Mouse (Mus musculus) embryo, embryonic 10.5 days (tissue): ENCODE results near the gene Tsc2.

Source experiments
- DNase-seq: peaks from one replicate; pipeline ENCODE4 v3.0.0-alpha.2; 2015; ENCODE audit warnings: low spot score

Gene Tsc2

DNA sequence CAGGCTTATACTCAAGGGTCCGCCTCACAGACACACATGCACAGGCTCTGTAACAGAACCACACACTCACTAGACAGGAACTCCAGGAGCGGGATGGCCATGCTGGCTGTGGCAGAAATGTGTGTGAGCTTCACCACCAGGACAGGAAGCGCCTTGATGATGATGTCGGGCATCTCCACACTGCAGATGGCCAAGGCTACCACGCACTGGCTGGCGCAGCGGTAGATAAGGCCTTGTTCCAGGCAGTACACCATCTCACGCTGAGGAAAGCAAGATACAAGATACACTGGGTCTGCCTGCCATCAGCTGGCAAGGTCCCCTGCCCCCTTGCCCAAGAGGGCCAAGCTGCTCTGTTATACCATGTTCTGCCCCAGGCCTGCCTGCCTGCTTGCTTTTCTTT lies 23.6 kb downstream of the Tsc2 start:
- no peak for DNase-seq

- no peak for DNase-seq
Observed at GRCm38 (mm10) chr17:24608370-24608769, 24.1 kb downstream of the Tsc2 start.

DNA sequence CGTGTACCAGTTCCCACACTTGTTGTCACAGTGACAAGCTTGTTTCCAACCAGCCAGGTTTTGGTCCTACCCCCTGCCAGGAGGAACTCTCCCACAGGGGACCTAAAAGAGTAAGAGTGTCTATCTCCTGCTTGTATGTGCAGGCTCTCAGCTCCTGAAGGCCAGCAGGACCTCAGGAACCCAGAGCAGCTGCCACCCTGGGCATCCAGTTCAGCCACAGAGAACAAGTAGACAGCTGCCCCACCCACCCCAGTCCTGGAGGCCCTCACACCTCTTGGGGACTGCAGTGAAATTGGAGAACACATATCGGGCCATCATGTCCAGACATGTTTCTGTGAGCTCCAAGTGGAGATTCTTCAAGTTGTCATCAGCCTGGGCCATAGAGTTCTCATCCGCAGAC lies 27.9 kb downstream of the Tsc2 start:
- no peak for DNase-seq

- no peak for DNase-seq
Observed at GRCm38 (mm10) chr17:24603961-24604360, 28.5 kb downstream of the Tsc2 start.

DNA sequence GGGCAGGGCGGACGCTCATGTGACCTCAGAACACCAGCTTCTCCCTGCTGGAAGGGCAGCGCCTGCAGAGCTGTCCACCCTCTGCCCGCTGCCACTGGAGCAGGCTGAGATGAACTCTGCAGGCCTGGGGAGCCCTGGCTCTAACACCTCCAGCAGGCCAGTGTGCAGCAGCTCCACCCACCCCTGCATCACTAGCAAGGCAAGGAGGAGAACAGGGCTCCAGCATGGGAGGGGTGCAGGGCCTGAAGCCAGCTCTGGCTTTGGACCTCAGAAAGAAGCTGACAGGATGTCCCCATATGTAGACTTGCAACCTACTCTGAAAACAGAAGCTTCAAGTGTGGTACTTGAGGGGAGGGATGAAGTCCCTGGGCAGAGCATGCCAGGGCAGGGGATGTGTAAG lies 31.9 kb downstream of the Tsc2 start:
- no peak for DNase-seq

GRCm38 (mm10) chr17:24597989-24598388 lies 34.4 kb downstream of the Tsc2 start:
- no peak for DNase-seq

- no peak for DNase-seq
Observed at GRCm38 (mm10) chr17:24596471-24597183, 35.8 kb downstream of the Tsc2 start.

DNA sequence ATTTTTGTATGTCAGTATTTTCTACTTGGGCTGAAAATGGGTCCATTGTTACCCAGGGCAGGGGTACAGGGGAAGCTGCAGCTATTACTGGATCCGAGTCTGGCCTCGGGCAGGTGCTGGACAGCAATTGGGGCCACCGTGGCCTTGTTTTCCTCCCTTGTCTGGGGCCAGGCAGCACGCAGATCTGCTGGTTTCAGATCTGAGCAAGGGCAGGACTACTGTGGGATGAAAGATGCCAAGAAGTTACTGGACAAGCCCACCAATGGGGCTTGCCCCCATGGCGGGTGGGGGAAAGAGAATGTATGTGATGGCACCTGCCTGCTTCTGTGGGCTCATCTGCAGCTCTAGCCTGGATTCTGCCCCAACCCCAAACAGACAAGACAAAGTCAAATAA lies 36.4 kb downstream of the Tsc2 start:
- no peak for DNase-seq

- DNase-seq: peak; percentile 7
Observed at GRCm38 (mm10) chr17:24595126-24596072, 37.0 kb downstream of the Tsc2 start.

GRCm38 (mm10) chr17:24593992-24594890 lies 38.2 kb downstream of the Tsc2 start:
- DNase-seq: no peak

- no peak for DNase-seq
Observed at GRCm38 (mm10) chr17:24593248-24593647, 39.2 kb downstream of the Tsc2 start.

DNA sequence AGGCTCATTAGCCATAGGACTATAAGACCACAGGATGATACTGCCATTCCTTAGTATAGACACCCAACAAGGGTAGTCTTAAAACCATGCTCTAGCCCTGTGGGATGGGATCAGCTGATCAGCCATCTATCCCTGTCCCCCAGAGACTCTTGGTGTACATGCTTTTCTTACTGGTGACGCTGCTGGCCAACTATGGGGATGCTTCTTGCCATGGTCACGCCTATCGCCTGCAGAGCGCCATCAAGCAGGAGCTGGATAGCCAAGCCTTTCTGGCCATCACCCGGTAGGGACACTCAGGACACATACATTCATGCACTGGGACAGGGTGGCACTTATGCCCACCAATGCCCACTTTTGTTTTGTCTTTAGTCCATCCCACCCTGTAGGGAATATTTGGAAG lies 40.7 kb downstream of the Tsc2 start:
- DNase-seq: no peak

GRCm38 (mm10) chr17:24590943-24591342 lies 41.5 kb downstream of the Tsc2 start:
- DNase-seq: no peak

DNA sequence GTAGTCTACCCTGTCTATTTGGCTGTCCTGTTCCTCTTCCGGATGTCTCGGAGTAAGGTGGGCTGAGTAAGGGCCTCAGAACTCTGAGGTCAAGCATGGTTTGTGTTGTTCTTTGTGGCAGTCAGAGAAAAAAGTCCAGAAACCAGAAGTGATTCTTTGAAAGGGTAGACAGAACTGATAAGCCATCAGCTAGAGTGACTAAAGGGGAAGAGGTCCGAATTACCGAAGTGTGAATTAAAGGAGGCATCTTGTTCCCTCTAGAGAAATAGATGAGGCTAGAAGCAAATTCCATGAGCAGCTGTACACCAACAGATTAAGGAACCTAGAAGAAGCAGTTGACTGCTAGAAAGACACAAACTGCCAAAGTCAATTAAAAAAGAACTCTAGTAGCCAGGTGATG lies 45.9 kb downstream of the Tsc2 start:
- no peak for DNase-seq

- DNase-seq: no peak
Observed at GRCm38 (mm10) chr17:24584520-24584919, 47.9 kb downstream of the Tsc2 start.

DNA sequence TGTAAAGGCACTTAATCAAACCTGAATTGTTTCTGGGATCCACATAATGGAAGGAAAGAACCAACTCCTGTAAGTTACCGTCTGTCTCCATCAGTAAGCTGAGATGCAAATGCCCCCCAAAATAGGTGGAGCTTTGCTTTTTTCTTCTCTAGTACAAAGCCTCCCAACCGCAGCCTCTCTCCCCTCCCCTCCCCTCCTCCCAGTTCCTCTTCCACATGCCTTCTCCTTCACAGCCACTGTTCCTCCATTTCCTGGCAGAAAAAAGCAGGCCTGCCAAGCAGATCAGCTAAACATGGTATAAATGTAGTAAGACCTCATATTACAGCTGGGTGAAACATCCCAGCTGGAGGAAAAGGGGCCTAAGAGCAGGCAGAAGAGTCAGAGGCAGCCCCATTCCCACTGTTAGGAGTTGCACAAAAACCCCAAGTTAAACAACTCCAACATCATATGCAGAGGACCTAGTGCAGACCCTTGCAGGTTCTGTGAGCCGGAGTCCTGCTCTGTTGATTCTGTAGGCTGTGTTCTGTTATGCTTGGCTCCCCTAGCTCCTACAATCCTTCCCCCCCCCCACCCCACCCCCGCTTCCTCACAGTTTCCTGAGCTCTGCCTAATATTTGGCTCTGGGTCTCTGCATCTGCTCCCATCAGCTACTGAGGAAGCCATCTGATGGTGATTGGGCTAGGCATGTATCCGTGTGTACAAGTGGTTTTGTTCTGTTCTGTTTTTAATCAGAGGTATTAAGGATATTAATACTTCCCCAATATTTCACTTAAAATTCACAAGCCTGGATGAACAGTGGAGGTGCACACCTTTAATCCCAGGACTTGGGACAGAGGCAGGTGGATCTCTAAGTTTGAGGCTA lies 48.6 kb downstream of the Tsc2 start:
- DNase-seq: no peak

DNA sequence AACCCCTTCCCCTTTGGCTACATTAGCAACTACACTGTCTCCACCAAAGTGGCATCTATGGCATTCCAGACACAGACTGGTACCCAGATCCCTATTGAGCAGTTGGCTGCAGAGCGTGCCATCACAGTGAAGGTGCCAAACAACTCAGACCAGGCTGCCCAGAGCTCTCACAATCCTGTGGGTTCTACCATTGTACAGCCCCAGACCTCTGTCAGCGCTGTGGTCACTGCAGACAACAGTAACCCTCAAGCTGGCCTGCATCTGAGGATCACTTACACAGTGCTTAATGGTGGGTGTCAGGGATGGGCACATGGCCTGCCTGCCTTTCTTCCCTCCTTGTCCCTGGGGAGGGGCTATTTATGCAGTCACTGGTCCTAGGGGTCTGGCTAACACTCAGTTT lies 52.1 kb downstream of the Tsc2 start:
- DNase-seq: no peak

- DNase-seq: no peak
Observed at GRCm38 (mm10) chr17:24579532-24579931, 52.9 kb downstream of the Tsc2 start.

GRCm38 (mm10) chr17:24573811-24574210 lies 58.6 kb downstream of the Tsc2 start:
- DNase-seq: no peak

GRCm38 (mm10) chr17:24572651-24573245 lies 59.7 kb downstream of the Tsc2 start:
- no peak for DNase-seq

GRCm38 (mm10) chr17:24569837-24570236 lies 62.6 kb downstream of the Tsc2 start:
- DNase-seq: no peak
